Mouse (Mus musculus) heart, postnatal 0 days (tissue): ENCODE measurements around the gene Tnxb. TPM values are rescaled to one million over a fixed set of nuclear protein-coding genes. Genes with fewer than 3 reads are reported as not detected.

ENCODE experiments used
- ATAC-seq: fragments of 200-750 bp; cut with Nextera tagmentation; 2 replicates; pipeline ENCODE4 v1.8.0; 2017; ENCODE audit warnings: low read depth, moderate number of reproducible peaks, moderate library complexity; ENCODE audit not compliant: insufficient read depth
- DNase-seq: peaks from one replicate; pipeline ENCODE4 v3.0.0-alpha.2; 2016; ENCODE audit warnings: low spot score
- H3K27ac ChIP-seq: fragments of 300-500 bp; sonication (generic); 2 replicates; pipeline ENCODE4 v1.5.1; 2014; ENCODE audit warnings: low read depth, mild to moderate bottlenecking
- H3K27me3 ChIP-seq: fragments of 300-500 bp; sonication (generic); 2 replicates; pipeline ENCODE4 v1.6.1; 2014; ENCODE audit warnings: low read length, mixed read lengths; ENCODE audit not compliant: control insufficient read depth, insufficient read depth
- H3K36me3 ChIP-seq: fragments of 300-500 bp; sonication (generic); replicated peaks from 2 replicates; pipeline ENCODE4 v1.6.1; 2014; ENCODE audit warnings: low read length, mixed read lengths; ENCODE audit not compliant: control insufficient read depth, insufficient read depth
- H3K4me1 ChIP-seq: fragments of 300-500 bp; sonication (generic); 2 replicates; pipeline ENCODE4 v1.6.1; 2014; ENCODE audit warnings: antibody characterized with exemption; ENCODE audit not compliant: control insufficient read depth, insufficient read depth
- H3K4me2 ChIP-seq: fragments of 300-500 bp; sonication (generic); 2 replicates; pipeline ENCODE4 v1.6.1; 2014; ENCODE audit warnings: low read depth, mild to moderate bottlenecking, low read length, moderate library complexity
- H3K4me3 ChIP-seq: fragments of 300-500 bp; sonication (generic); 2 replicates; pipeline ENCODE4 v1.5.1; 2014; ENCODE audit warnings: low read depth, low read length
- H3K9ac ChIP-seq: fragments of 300-500 bp; sonication (generic); replicated peaks from 2 replicates; pipeline ENCODE4 v1.6.1; 2014; ENCODE audit warnings: low read depth, low read length, mixed read lengths
- H3K9me3 ChIP-seq: fragments of 300-500 bp; sonication (generic); replicated peaks from 2 replicates; pipeline ENCODE4 v1.6.1; 2016; ENCODE audit warnings: low read length; ENCODE audit not compliant: control insufficient read depth
- CTCF ChIP-seq: IDR thresholded peaks from 2 replicates; pipeline ENCODE4 v1.5.1; 2016; ENCODE audit warnings: antibody characterized with exemption, control low read depth, low read depth
- EP300 ChIP-seq: IDR thresholded peaks from 2 replicates; pipeline ENCODE4 v1.6.1; 2016; ENCODE audit warnings: antibody characterized with exemption, low read depth
- WGBS: fragments of 180-500 bp; shearing (Covaris S2); extraction: QIAGEN DNeasy Blood & Tissue Kit; methylation state at CpG from one replicate; pipeline ENCODE4 v1.1.7; 2014; 5-methylcytosine and 5-hydroxymethylcytosine counted together
- polyA plus RNA-seq: library from polyadenylated mRNA; unstranded; fragments of >200 nt; fragmentation: Nextera tagmentation; extraction: Ambion mirVana; gene quantifications from 2 replicates; pipeline ENCODE4 v1.2.1, GENCODE M21; 2015
- total RNA-seq: library from RNA; depleted of rRNA; stranded (reverse); fragments of >200 nt; gene quantifications from 2 replicates; pipeline ENCODE4 v1.2.3, GENCODE M21; 2014; ENCODE audit warnings: low replicate concordance

Gene Tnxb
- total and polyA plus RNA-seq, 2 experiments from 2014 or later = 1.8 to 26.8 TPM

GRCm38 (mm10) chr17:34675205-34676092 is 5.1 kb downstream of the Tnxb start:
- Histone ChIP-seq H3K36me3 (no peaks in the 10 kb centered on the region), H3K4me1 (peaks cover 23% of the 10 kb centered on the region), H3K9me3 (no peaks in the 10 kb centered on the region), H3K4me2 (no peak overlapping the region), H3K4me3 (no peak overlapping the region), H3K27ac (no peak overlapping the region), H3K9ac (no peak overlapping the region), H3K27me3 (peaks cover 56% of the 10 kb centered on the region)
- ATAC-seq = no peak
- 46% methylated on average over 13 of the region's 13 CpGs for WGBS
- TF ChIP-seq EP300 = no peak
- TF ChIP-seq CTCF = no peak
- no peak for DNase-seq

GRCm38 (mm10) chr17:34676093-34676460 is 5.7 kb downstream of the Tnxb start:
- 62% methylated on average over 6 of the region's 6 CpGs for WGBS
- Histone ChIP-seq H3K4me3 (no peak overlapping the region), H3K27me3 (peaks cover 50% of the 10 kb centered on the region), H3K9ac (no peak overlapping the region), H3K36me3 (no peaks in the 10 kb centered on the region), H3K4me2 (no peak overlapping the region), H3K4me1 (peaks cover 23% of the 10 kb centered on the region), H3K27ac (no peak overlapping the region), H3K9me3 (no peaks in the 10 kb centered on the region)
- DNase-seq = no peak
- no peak for TF ChIP-seq EP300
- TF ChIP-seq CTCF = no peak
- no peak for ATAC-seq

- no peak overlapping the region for H3K27ac ChIP-seq
- H3K4me2 ChIP-seq = no peak overlapping the region
- no peak for TF ChIP-seq CTCF
- no peak for TF ChIP-seq EP300
- H3K9me3 ChIP-seq = no peaks in the 10 kb centered on the region
- WGBS = 66% methylated on average over 12 of the region's 12 CpGs
- H3K4me1 ChIP-seq = peaks cover 23% of the 10 kb centered on the region
- DNase-seq = no peak
- ATAC-seq = no peak
- no peak overlapping the region for H3K4me3 ChIP-seq
- peaks cover 44% of the 10 kb centered on the region for H3K27me3 ChIP-seq
- no peaks in the 10 kb centered on the region for H3K36me3 ChIP-seq
- H3K9ac ChIP-seq = no peak overlapping the region
These were observed 6.3 kb downstream of the Tnxb start for GRCm38 (mm10) chr17:34676671-34677070.

- H3K9ac ChIP-seq = no peak overlapping the region
- no peaks in the 10 kb centered on the region for H3K9me3 ChIP-seq
- H3K27me3 ChIP-seq = peaks cover 21% of the 10 kb centered on the region
- H3K36me3 ChIP-seq = no peaks in the 10 kb centered on the region
- 84% methylated on average over 26 of the region's 26 CpGs for WGBS
- TF ChIP-seq EP300 (no peak), CTCF (no peak)
- no peak for ATAC-seq
- no peak for DNase-seq
- peaks cover 30% of the 10 kb centered on the region for H3K4me1 ChIP-seq
- no peak overlapping the region for H3K27ac ChIP-seq
- H3K4me3 ChIP-seq = no peak overlapping the region
- H3K4me2 ChIP-seq = no peak overlapping the region
These were observed 9.9 kb downstream of the Tnxb start for GRCm38 (mm10) chr17:34680191-34680590.

- no peaks in the 10 kb centered on the region for H3K9me3 ChIP-seq
- ATAC-seq = no peak
- H3K4me2 ChIP-seq = no peak overlapping the region
- H3K36me3 ChIP-seq = no peaks in the 10 kb centered on the region
- no peak overlapping the region for H3K9ac ChIP-seq
- H3K27ac ChIP-seq = no peak overlapping the region
- peaks cover 27% of the 10 kb centered on the region for H3K4me1 ChIP-seq
- no peak for TF ChIP-seq EP300
- TF ChIP-seq CTCF = no peak
- no peak for DNase-seq
- peaks cover 21% of the 10 kb centered on the region for H3K27me3 ChIP-seq
- no peak overlapping the region for H3K4me3 ChIP-seq
- WGBS = 83% methylated on average over 4 of the region's 4 CpGs
These were observed 10.3 kb downstream of the Tnxb start for GRCm38 (mm10) chr17:34680621-34681020.
